In the genomic region with DNA sequence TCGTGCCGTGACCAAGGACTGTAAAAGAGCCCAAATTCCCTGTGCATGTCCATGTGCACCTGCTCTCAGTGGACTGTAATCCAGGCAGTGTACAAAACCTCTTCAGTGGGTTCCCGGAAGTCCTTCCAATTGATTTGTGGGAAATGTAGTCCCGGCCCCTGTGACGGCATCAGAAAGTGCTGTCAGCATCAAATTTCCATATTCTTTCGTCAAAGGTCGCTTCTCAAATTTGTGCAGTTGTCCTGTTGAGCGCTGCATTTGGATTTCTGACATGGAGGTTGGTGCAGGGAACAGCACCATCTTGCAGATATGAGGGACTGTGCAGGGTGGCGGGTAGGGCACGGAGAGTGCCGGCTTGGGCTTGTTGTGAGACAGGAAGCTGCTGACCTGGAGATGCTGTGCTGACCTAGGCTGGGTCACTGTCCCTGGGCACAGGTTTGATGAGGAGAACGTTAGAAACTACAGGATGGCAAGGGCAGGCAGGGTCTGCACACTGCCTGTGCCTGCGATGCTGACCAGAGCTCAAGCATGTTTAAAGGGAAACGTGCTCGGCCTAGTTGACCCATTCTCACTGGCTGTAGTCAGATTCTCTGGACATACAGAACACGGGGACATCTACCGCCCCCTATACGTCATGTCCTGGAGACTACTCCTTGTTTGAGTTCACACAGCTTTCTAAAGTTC, we compare ENCODE assay signal across 7 mouse cellular contexts. TPM values are rescaled to one million over a fixed set of nuclear protein-coding genes. Genes with fewer than 3 reads are reported as not detected.
DNase-seq lines count a peak whose midpoint lies in the region; ATAC-seq lines count a peak whose summit lies in the region.

No protein-coding gene starts in this region.

- no peaks in the 10 kb centered on the region for H3K36me3 ChIP-seq in intestine, embryonic 14.5 days (ENCODE audit: control insufficient read depth, insufficient read depth, low read length)

- peak; percentile 97 for ATAC-seq in intestine, embryonic 14.5 days (replicated peaks; ENCODE audit: low FRiP score, low TSS enrichment, low read depth)

- intact Hi-C loops in gastrocnemius, postnatal 14 days (cut with DNase I; ENCODE audit: low total_unique reads), result no loop called here
- intact Hi-C loops in left cerebral cortex, postnatal 14 days (cut with DNase I), result loop anchor here (5.0 kb wide), 1 partner anchor 179 kb away; a partner anchor contains a TSS

- no peaks in the 10 kb centered on the region for H3K9me3 ChIP-seq in intestine, embryonic 14.5 days (ENCODE audit: control insufficient read depth, low read length)

- 2% methylated on average over 18 of the region's 18 CpGs for WGBS in intestine, embryonic 14.5 days

- H3K27ac ChIP-seq in intestine, embryonic 14.5 days (ENCODE audit: low read depth), result 0 out of 2 replicates have a peak overlapping the region, but pooled peaks have one; percentile 33

- peak overlapping the region; percentile 73 for H3K9ac ChIP-seq in intestine, embryonic 14.5 days (ENCODE audit: low read length)

- H3K27me3 ChIP-seq in intestine, embryonic 14.5 days (replicated peaks; ENCODE audit: control insufficient read depth, insufficient read depth, low read length), result no peaks in the 10 kb centered on the region

- peak overlapping the region; percentile 78 for H3K4me3 ChIP-seq in intestine, embryonic 14.5 days (ENCODE audit: low read depth, low read length)

- peak; percentile 85 to 95 for DNase-seq in adrenal gland, adult (ENCODE audit: inconsistent age in 2 of 2, low spot score in 1 of 2)
- peak; percentile 94 for DNase-seq in embryo, embryonic 10.5 days (ENCODE audit: low spot score)
- peak; percentile 69 for DNase-seq in gastrocnemius, postnatal 14 days
- DNase-seq in intestine, embryonic 14.5 days (ENCODE audit: low spot score), result peak; percentile 93
- peak; percentile 87 to 94 for DNase-seq in left cerebral cortex, postnatal 14 days (ENCODE audit: low spot score in 2 of 2)
- DNase-seq in mesoderm, embryonic 11.5 days (ENCODE audit: low read depth, low spot score), result peak; percentile 85
- peak; percentile 84 to 91 for DNase-seq in right cerebral cortex, postnatal 36 days (ENCODE audit: low spot score in 2 of 2)

- H3K4me1 ChIP-seq in intestine, embryonic 14.5 days (replicated peaks; ENCODE audit: control insufficient read depth, insufficient read depth, low read length), result peaks cover 9% of the 10 kb centered on the region; the same call in 1 of the 2 replicates

- H3K4me2 ChIP-seq in intestine, embryonic 14.5 days (ENCODE audit: low read length), result peak overlapping the region; percentile 73

RNA-seq across cellular contexts. Expression of a gene that starts 6.7 kb away (rescaled TPM):
- 1 to 10 TPM; 3.2 to 3.3 TPM for total RNA-seq in gastrocnemius, postnatal 14 days (2021)
- polyA plus RNA-seq in intestine, embryonic 14.5 days (2014; fragmentation: Nextera tagmentation; extraction: Ambion mirVana), result 2.0 and 2.4 TPM in 2 replicates
- total RNA-seq in left cerebral cortex, postnatal 14 days (2021), result 10 to 100 TPM in 1 of 2 experiments, 1 to 10 TPM in 1; 8.8 to 10.5 TPM

RNA-seq across cellular contexts. Expression of a gene that starts 12.1 kb away (rescaled TPM):
- total RNA-seq in gastrocnemius, postnatal 14 days (2021), result under 1 TPM; 0.29 to 0.53 TPM
- 0.22 and 0.28 TPM in 2 replicates for polyA plus RNA-seq in intestine, embryonic 14.5 days (2014; fragmentation: Nextera tagmentation; extraction: Ambion mirVana)
- under 1 TPM in 1 of 2 experiments, not detected in 1; 0.33 TPM for total RNA-seq in left cerebral cortex, postnatal 14 days (2021)

RNA-seq across cellular contexts. Expression of a gene that starts 19.8 kb away (rescaled TPM):
- 1 to 10 TPM in 1 of 2 experiments, under 1 TPM in 1; 0.98 to 1.8 TPM for total RNA-seq in gastrocnemius, postnatal 14 days (2021)
- 3.2 and 4.9 TPM in 2 replicates for polyA plus RNA-seq in intestine, embryonic 14.5 days (2014; fragmentation: Nextera tagmentation; extraction: Ambion mirVana)
- 1 to 10 TPM; 1.6 to 2.2 TPM for total RNA-seq in left cerebral cortex, postnatal 14 days (2021)

RNA-seq across cellular contexts. Expression of a gene that starts 30.4 kb away (rescaled TPM):
- total RNA-seq in gastrocnemius, postnatal 14 days (2021), result under 1 TPM; 0.90 to 0.95 TPM
- polyA plus RNA-seq in intestine, embryonic 14.5 days (2014; fragmentation: Nextera tagmentation; extraction: Ambion mirVana), result 4.2 and 5.6 TPM in 2 replicates
- total RNA-seq in left cerebral cortex, postnatal 14 days (2021), result 1 to 10 TPM; 2.3 to 2.5 TPM

RNA-seq across cellular contexts. Expression of a gene that starts 44.8 kb away (rescaled TPM):
- 1 to 10 TPM; 1.5 to 1.7 TPM for total RNA-seq in gastrocnemius, postnatal 14 days (2021)
- 5.3 and 5.6 TPM in 2 replicates for polyA plus RNA-seq in intestine, embryonic 14.5 days (2014; fragmentation: Nextera tagmentation; extraction: Ambion mirVana)
- 1 to 10 TPM; 3.7 to 5.3 TPM for total RNA-seq in left cerebral cortex, postnatal 14 days (2021)

Comparison
In these comparisons a context has a peak if more than half of its experiments do, and no peak if none do; other contexts are left out.
1. Peak in every context shown above with its lines: DNase-seq, ATAC-seq, H3K4me3 ChIP-seq and H3K27ac ChIP-seq.